Mouse (Mus musculus): Measurements from ENCODE around the gene 1700025F22Rik. TPM values are rescaled to one million over a fixed set of nuclear protein-coding genes. Genes with fewer than 3 reads are reported as not detected.

1700025F22Rik gene
- not detected for total RNA-seq (2023)

GRCm38 (mm10) chr19:11165172-11165571 is at the start of gene 1700025F22Rik:
1700025F22Rik (minus strand) TSS chr19:11165320.

GRCm38 (mm10) chr19:11196546-11196945 is 31.4 kb upstream of the 1700025F22Rik start, which contains the start of gene Ms4a13:
Ms4a13 (minus strand) TSS chr19:11196737.

GRCm38 (mm10) chr19:11130776-11131175 is 34.3 kb downstream of the 1700025F22Rik start, which contains the start of gene 1700017D01Rik:
1700017D01Rik (minus strand) TSS chr19:11130876.

Other genes with a start within 250 kb of the 1700025F22Rik start
- gene Zp1, start 244.7 kb downstream of the 1700025F22Rik start, total RNA-seq (2023), result not detected
- gene Ptgdr2, start 228.2 kb downstream of the 1700025F22Rik start, total RNA-seq (2023), result not detected
- 10 to 100 TPM; 15.7 to 15.9 TPM for gene Ccdc86, start 216.1 kb downstream of the 1700025F22Rik start, total RNA-seq (2023)
- gene Ms4a10, start 190.7 kb downstream of the 1700025F22Rik start, total RNA-seq (2023), result not detected
- gene Ms4a15, start 172.1 kb downstream of the 1700025F22Rik start, total RNA-seq (2023), result not detected
- not detected for gene Ms4a18, start 147.3 kb downstream of the 1700025F22Rik start, total RNA-seq (2023)
- 10 to 100 TPM; 32.1 to 46.6 TPM for gene Ms4a8a, start 84.2 kb downstream of the 1700025F22Rik start, total RNA-seq (2023)
- not detected for gene 1700017D01Rik, start 34.4 kb downstream of the 1700025F22Rik start, total RNA-seq (2023)
- not detected for gene Ms4a13, start 31.4 kb upstream of the 1700025F22Rik start, total RNA-seq (2023)
- gene Ms4a12, start 67.1 kb upstream of the 1700025F22Rik start, total RNA-seq (2023), result not detected
- gene Ms4a1, start 100.9 kb upstream of the 1700025F22Rik start, total RNA-seq (2023), result 1 to 10 TPM; 1.4 to 4.1 TPM
- not detected for gene Ms4a5, start 118.6 kb upstream of the 1700025F22Rik start, total RNA-seq (2023)
- gene Ms4a14, start 149.1 kb upstream of the 1700025F22Rik start, total RNA-seq (2023), result not detected
- under 1 TPM; 0.56 to 0.57 TPM for gene Ms4a7, start 170.8 kb upstream of the 1700025F22Rik start, total RNA-seq (2023)
- 10 to 100 TPM; 12.9 to 24.1 TPM for gene Ms4a4a, start 210.2 kb upstream of the 1700025F22Rik start, total RNA-seq (2023)
- gene Ms4a4c, start 239.4 kb upstream of the 1700025F22Rik start, total RNA-seq (2023), result 10 to 100 TPM; 27.3 to 57.7 TPM